Mouse (Mus musculus) cerebellum, postnatal 25 days (tissue): ENCODE data around the gene Papola.
A peak's percentile ranks its signal among the peaks of the same experiment; 100 is the strongest.
"Not testable (repeated sequence)": the region's sequence is repeated elsewhere in the genome, so short reads cannot be mapped to it uniquely, and the experiment has no call there.

Experiments
- DNase-seq, 2 experiments: peaks; one replicate each; pipeline ENCODE4 v3.0.0; 2021; ENCODE audit warnings: mixed read lengths in 2 of 2

Papola gene

GRCm38 (mm10) chr12:105806205-105806604 lies 21.7 kb downstream of the Papola start:
- no peak for DNase-seq

GRCm38 (mm10) chr12:105807416-105807815 lies 22.9 kb downstream of the Papola start:
- DNase-seq, result no peak

GRCm38 (mm10) chr12:105808945-105809344 lies 24.5 kb downstream of the Papola start:
- DNase-seq, result peak in 1 of 2 experiments; percentile 33

GRCm38 (mm10) chr12:105810608-105811007 lies 26.1 kb downstream of the Papola start:
- DNase-seq, result no peak

GRCm38 (mm10) chr12:105813957-105814356 lies 29.5 kb downstream of the Papola start:
- DNase-seq, result no peak

- no peak for DNase-seq
Observed at GRCm38 (mm10) chr12:105823472-105823871, 39.0 kb downstream of the Papola start.

- DNase-seq, result no peak
Observed at GRCm38 (mm10) chr12:105824743-105825142, 40.2 kb downstream of the Papola start.

- no peak for DNase-seq
Observed at GRCm38 (mm10) chr12:105825266-105825665, 40.8 kb downstream of the Papola start.

- no peak for DNase-seq
Observed at GRCm38 (mm10) chr12:105832541-105832940, 48.0 kb downstream of the Papola start.

GRCm38 (mm10) chr12:105834926-105835325 lies 50.4 kb downstream of the Papola start:
- no peak for DNase-seq

GRCm38 (mm10) chr12:105835571-105835970 lies 51.1 kb downstream of the Papola start:
- no peak for DNase-seq

- DNase-seq, result peak in 1 of 2 experiments; percentile 61
Observed at GRCm38 (mm10) chr12:105836196-105836595, 51.7 kb downstream of the Papola start.

- no peak for DNase-seq
Observed at GRCm38 (mm10) chr12:105839096-105839495, 54.6 kb downstream of the Papola start.

GRCm38 (mm10) chr12:105840545-105840944 lies 56.1 kb downstream of the Papola start:
- not testable (repeated sequence) for DNase-seq

GRCm38 (mm10) chr12:105843243-105844005 lies 58.9 kb downstream of the Papola start:
- peak; percentile 79 to 86 for DNase-seq

GRCm38 (mm10) chr12:105844406-105844805 lies 59.9 kb downstream of the Papola start:
- no peak for DNase-seq

GRCm38 (mm10) chr12:105849102-105849501 lies 64.6 kb downstream of the Papola start:
- no peak for DNase-seq

- DNase-seq, result no peak
Observed at GRCm38 (mm10) chr12:105850675-105851074, 66.2 kb downstream of the Papola start.

GRCm38 (mm10) chr12:105852798-105853197 lies 68.3 kb downstream of the Papola start:
- no peak for DNase-seq

GRCm38 (mm10) chr12:105854639-105855038 lies 70.1 kb downstream of the Papola start:
- peak; percentile 41 to 57 for DNase-seq

GRCm38 (mm10) chr12:105857902-105858640 lies 73.6 kb downstream of the Papola start:
- no peak for DNase-seq

GRCm38 (mm10) chr12:105862072-105862471 lies 77.6 kb downstream of the Papola start:
- peak in 1 of 2 experiments; percentile 41 for DNase-seq

- peak; percentile 50 to 66 for DNase-seq
Observed at GRCm38 (mm10) chr12:105862607-105863006, 78.1 kb downstream of the Papola start.

- no peak for DNase-seq
Observed at GRCm38 (mm10) chr12:105863436-105863835, 78.9 kb downstream of the Papola start.
